Comparison of ENCODE assay signal across 17 mouse cellular contexts in genomic region chr12:71053031-71053430, GRCm38 (mm10). TPM values are rescaled to one million over a fixed set of nuclear protein-coding genes. Genes with fewer than 3 reads are reported as not detected.
DNase-seq lines count a peak whose midpoint lies in the region; ATAC-seq and TF ChIP-seq lines count a peak whose summit lies in the region.
"Had no signal": no experiment of that assay in that cellular context is flagged by ENCODE, and none has a peak within 500 bp of the region (broad histone marks: within the 10 kb centered on the region; RNA-seq: fewer than 3 reads in every experiment).

No protein-coding gene starts in this region.

- peaks cover 19% of the 10 kb centered on the region for H3K4me1 ChIP-seq in heart, embryonic 10.5 days
- H3K4me1 ChIP-seq in G1E (ENCODE audit: insufficient read depth, low read depth, low read length), result peaks cover 26% of the 10 kb centered on the region

- intact Hi-C loops in left cerebral cortex, postnatal 25 days (cut with DNase I), result no loop called here

- 0 out of 2 replicates have a peak, but pooled peaks have one; percentile 2 for ATAC-seq in G1E (ENCODE audit: extremely low read depth, insufficient number of reproducible peaks, low FRiP score, poor library complexity, severe bottlenecking)
- ATAC-seq: forebrain, embryonic 16.5 days; intestine, embryonic 15.5 days had no signal

- H3K27me3 ChIP-seq in heart, embryonic 10.5 days (ENCODE audit: insufficient read depth, poor library complexity, severe bottlenecking), result no peaks in the 10 kb centered on the region
- H3K27me3 ChIP-seq in G1E (ENCODE audit: insufficient read depth, low read length), result no peaks in the 10 kb centered on the region
- H3K27me3 ChIP-seq: embryonic facial prominence, embryonic 15.5 days; intestine, embryonic 15.5 days; limb, embryonic 15.5 days had no signal

- H3K9me3 ChIP-seq in heart, embryonic 10.5 days, result no peaks in the 10 kb centered on the region
- H3K9me3 ChIP-seq in G1E (replicated peaks), result no peaks in the 10 kb centered on the region
- H3K9me3 ChIP-seq: embryonic facial prominence, embryonic 15.5 days; intestine, embryonic 15.5 days; limb, embryonic 15.5 days had no signal

- peaks cover 14% of the 10 kb centered on the region; the same call in 1 of the 2 replicates for H3K36me3 ChIP-seq in heart, embryonic 10.5 days
- peaks cover 65% of the 10 kb centered on the region for H3K36me3 ChIP-seq in G1E (replicated peaks)
- H3K36me3 ChIP-seq: intestine, embryonic 15.5 days had no signal

- peak; percentile 58 for DNase-seq in heart, embryonic 10.5 days (ENCODE audit: low spot score)
- no peak for DNase-seq in heart, adult 18-20 months
- DNase-seq in left cerebral cortex, postnatal 25 days (ENCODE audit: low spot score in 2 of 2), result peak; percentile 18 to 20
- no peak for DNase-seq in left cerebral cortex, adult 9 months (ENCODE audit: low spot score in 2 of 2)
- DNase-seq in G1E (ENCODE audit: low spot score) (no peak), R1 (ENCODE audit: low read depth, low spot score) (peak; percentile 60)
- DNase-seq in T-cell, adult 2 months (ENCODE audit: low spot score), result no peak
- DNase-seq: cerebellum, adult 9-11 months; heart, postnatal 36 days; layer of hippocampus, postnatal 36 days; thymus, adult 2 months had no signal

- no peak overlapping the region for H3K4me3 ChIP-seq in heart, embryonic 10.5 days
- no peak overlapping the region for H3K4me3 ChIP-seq in G1E (ENCODE audit: low read depth, low read length)
- H3K4me3 ChIP-seq: embryonic facial prominence, embryonic 15.5 days; intestine, embryonic 15.5 days; limb, embryonic 15.5 days had no signal

- WGBS in heart, embryonic 10.5 days, result 53% methylated on average over 1 of the region's 1 CpGs

- TF ChIP-seq CTCF in G1E (IDR thresholded peaks at IDR 0.05; ENCODE audit: low read depth, low read length), result no peak

- H3K27ac ChIP-seq in heart, embryonic 10.5 days, result no peak overlapping the region
- H3K27ac ChIP-seq: embryonic facial prominence, embryonic 15.5 days; intestine, embryonic 15.5 days; limb, embryonic 15.5 days had no signal

RNA-seq across cellular contexts. Expression of gene Arid4a, which starts 37.2 kb away (rescaled TPM):
- polyA plus RNA-seq in heart, embryonic 10.5 days (2016; fragmentation: Nextera tagmentation; extraction: Ambion mirVana), result 24.1 and 26.9 TPM in 2 replicates
- total RNA-seq in heart, adult 18-20 months (2021), result 10 to 100 TPM; 11.1 to 12.2 TPM
- 10 to 100 TPM; 37.0 to 37.1 TPM for total RNA-seq in left cerebral cortex, postnatal 25 days (2021)
- total RNA-seq in G1E (2014; fragmentation: Nextera tagmentation), result 55.4 and 57.4 TPM in 2 replicates
- total RNA-seq in G1E (2017), result 44.5 and 57.5 TPM in 2 replicates
- polyA plus RNA-seq in G1E (2012), result 11.7 and 12.4 TPM in 2 replicates

RNA-seq across cellular contexts. Expression of gene Tomm20l, which starts 58.2 kb away (rescaled TPM):
- 0.26 and 0.64 TPM in 2 replicates for polyA plus RNA-seq in heart, embryonic 10.5 days (2016; fragmentation: Nextera tagmentation; extraction: Ambion mirVana)
- total RNA-seq in heart, adult 18-20 months (2021), result 1 to 10 TPM in 1 of 2 experiments, under 1 TPM in 1; 0.75 to 1.6 TPM
- not detected for total RNA-seq in left cerebral cortex, postnatal 25 days (2021)
- not detected in 2 replicates for total RNA-seq in G1E (2014; fragmentation: Nextera tagmentation)
- not detected in 2 replicates for total RNA-seq in G1E (2017)
- not detected in 2 replicates for polyA plus RNA-seq in G1E (2012)
- total RNA-seq: gastrocnemius, postnatal 4 days; layer of hippocampus, postnatal 36 days; megakaryocyte progenitor cell, adult 5-6 weeks had no signal
- polyA plus RNA-seq: forebrain, embryonic 16.5 days; intestine, embryonic 15.5 days; limb, embryonic 15.5 days; thymus, adult 2 months had no signal

Comparison
In these comparisons a context has a peak if more than half of its experiments do, and no peak if none do; other contexts are left out.
1. DNase-seq: peak in heart, embryonic 10.5 days (single experiment), left cerebral cortex, postnatal 25 days (2 of 2) and R1 (single experiment); none in heart, adult 18-20 months (0 of 2), left cerebral cortex, adult 9 months (0 of 2), G1E (single experiment) and T-cell, adult 2 months (single experiment).